Mouse (Mus musculus) kidney, adult 9 months (tissue): ENCODE data around the gene Phactr2.

ENCODE experiments used
- DNase-seq: peaks from one replicate; pipeline ENCODE4 v3.0.0; 2022

Phactr2 gene

DNA sequence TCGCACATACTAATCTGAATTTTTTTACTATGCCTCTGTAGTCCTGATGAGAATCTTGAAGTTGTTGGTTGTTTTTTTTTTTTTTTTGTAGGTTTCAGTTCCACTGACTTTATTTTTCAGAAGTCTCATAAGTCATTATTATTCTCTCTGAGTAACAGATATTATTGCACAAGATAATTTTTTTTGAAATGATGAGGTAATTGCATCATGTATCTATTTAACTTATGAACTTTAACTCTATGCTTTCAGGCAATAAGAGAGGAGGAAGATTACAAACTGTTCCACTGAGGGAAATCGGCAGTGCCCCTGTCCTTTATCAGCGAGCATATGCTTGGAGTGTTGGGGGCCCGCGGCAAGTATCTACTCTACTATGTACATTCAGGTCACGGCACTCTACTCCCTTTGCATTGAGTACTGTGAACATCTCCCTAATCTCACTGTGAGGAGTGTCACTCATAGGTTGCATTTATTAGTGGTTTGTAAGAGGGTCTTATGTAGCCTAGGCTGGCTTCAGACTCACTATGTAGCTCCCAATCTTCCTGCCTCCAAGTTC lies 272.4 kb downstream of the Phactr2 start:
- DNase-seq = no peak

DNA sequence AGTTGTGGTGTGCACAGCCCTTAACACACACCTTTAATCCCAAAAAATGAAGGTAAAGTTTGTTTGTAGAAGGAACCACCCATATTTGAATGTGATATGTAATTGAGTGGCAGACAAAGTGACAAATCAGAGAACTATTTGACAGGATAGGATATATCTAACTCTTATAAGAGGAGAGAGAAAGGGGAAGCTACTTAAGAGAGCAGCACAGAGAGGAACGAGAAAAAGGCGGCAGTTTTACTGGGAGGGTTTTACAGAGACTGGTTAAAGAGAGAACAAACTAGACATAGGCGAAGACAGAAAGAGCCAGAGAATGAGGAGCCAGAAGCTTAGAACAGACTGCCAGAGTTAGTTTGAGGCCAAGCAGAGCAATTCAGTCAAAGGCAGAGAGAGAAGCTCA lies 273.4 kb downstream of the Phactr2 start:
- DNase-seq = no peak

DNA sequence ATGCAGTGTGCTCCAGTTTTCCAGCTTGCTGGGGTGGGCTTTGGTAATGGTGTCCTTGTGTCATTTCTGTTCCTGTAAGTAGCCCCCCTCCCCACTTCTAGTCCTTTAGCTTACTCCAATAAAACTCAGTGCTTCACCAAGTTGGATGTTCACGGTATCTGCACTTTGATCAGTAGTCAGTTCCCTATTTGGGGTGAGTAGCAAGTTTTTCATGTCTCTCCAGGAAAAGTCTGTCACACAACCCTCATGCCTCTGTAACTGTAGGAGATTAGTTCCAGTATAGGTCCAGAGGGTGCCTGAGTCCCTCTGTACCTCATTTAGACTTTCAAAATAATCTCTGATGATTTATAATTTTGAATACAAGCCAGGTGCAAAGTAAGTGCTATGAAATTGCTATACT lies 275.0 kb downstream of the Phactr2 start:
- DNase-seq = no peak

DNA sequence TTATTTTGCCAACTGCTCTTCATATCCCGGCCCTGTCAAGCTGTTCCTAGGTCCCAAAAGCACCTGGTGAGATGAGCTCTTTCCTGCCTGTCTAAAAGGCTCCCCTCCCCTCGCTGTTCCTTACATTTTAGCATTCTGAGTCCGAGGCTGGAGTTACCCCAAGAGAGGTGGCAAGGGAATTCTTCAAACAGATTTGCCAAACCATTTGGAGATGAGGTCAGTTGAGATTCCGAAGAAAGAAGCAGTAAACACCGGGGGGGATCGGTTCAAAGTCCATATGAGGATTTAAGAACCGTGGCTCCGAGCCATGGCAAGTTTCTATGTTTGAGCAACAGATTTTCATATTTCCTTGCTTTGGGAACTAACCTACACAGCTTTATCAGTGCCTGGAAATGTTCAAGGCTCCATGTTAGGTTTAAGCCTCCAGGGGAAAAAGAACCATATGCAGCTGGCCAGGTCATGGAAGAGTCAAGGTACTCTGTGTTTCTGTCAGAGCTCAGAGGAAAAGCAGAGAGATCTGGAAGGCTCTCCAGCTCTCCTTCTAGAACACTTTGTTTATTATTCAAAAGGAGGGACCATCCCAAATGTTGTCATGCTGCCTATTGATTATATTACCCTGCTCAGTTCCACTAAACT lies 277.2 kb downstream of the Phactr2 start:
- DNase-seq = no peak

DNA sequence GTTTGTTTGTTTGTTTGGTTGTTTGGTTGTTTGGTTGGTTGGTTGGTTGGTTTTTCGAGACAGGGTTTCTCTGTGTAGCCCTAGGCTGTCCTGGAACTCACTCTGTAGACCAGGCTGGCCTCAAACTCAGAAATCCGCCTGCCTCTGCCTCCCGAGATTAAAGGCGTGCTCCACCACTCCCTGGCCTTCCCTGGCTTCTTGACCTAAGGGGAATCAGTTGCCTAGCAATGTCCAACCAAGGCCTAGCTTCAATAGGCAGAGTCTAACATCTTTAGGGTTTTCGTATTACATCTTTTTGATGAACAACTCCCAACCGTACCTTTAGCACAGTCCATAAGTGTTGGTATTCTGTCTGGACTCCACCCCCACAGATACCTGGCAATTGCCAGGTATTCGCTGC lies 280.7 kb downstream of the Phactr2 start:
- peak; percentile 4 for DNase-seq

DNA sequence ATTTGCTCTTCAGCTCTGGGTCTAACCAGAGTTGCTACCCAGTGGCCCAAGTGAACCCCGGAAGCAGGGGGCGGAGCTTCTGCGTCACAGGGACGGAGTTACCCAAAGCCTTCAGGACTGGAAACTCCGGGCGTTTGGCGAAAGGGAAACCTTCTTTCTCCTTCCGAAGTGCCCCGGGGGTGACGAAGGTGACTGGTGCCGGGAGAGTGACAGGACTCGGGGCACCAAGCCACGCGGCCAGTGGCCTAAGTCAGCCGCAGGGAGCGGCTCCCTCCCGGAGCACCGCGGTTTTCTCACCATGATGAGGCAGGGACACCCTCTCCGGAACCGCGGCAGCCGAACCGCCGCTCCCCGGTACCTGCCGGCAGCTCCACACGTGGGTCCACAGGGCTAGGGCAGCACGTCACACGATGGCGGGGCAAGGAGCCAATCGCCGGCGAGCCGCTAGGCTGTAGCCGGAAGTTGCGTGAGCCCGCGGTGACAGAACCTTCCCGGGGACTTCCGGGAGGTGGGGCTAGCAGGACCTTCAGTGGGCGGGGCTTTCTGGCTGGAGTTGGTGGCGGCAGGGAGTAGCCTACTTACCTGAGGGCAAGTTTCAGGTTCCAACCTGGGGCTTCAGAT lies 281.4 kb downstream of the Phactr2 start, which contains the start of gene Ltv1:
Gene Ltv1, minus strand, starts transcription at position 438 of the 621 bp plus-strand sequence.
- DNase-seq = peak; percentile 97

DNA sequence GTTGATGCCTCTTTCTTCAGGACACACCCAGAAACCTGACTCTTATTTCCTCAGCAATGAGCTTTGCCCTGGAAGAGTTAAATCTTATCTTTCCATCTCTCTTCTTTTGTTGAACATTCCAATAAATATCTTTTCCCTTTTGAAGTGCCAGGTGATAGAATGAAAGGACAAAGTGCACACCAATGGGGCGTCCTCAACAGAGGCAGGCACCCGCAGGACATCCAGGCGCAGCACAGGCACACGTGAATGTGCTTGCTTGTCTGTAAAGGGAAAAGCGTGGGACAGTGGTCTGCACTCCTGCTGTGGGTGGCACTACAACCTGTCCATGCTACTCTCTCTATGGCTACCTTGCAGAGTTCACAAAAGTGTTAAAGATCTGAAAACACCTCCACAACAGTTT lies 284.3 kb downstream of the Phactr2 start:
- DNase-seq = no peak

DNA sequence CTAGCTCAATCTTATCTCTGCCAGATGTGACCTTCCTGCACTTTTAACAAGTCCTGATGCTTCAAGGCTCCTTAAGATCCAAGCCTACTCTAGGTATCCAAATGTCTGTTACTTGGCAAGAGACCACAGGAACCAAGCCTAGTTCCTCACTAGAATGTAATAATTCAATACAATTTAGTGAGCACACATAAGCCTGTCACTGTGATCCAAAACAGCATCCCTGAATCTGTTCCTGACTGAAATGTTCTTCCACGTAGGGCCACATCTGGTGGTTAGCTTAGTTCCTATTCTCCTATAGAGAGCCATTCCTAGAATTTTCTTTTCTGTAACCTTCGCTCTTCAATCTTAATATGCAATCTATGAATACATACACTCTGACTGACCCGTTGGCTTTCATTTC lies 287.5 kb downstream of the Phactr2 start:
- no peak for DNase-seq

DNA sequence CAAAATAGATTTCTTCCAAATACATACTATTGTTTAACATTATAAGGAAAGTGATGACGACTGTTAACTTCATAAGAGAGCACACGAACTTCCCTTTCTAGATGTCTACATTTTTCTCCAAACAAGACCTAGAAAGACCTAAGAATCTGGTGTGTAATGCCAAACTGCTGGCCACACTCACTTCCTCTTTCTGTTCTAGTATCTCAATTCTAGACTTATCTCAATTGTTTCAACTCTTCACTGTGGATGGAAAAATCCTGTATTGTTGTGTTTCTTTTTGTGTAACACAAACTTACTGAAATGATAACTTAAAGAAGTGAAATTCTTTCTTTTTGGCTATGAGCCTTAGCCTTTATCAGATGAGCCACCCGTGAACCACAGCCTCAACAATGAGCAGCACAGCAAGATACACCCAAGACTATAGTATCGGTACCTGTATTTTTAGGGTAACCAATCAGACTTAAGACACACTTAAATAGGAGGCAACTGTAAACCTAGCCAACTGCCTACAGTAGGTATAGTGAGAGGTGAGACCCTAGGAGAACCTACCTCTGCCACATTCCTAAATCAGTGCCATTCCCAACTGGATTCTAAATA lies 289.9 kb downstream of the Phactr2 start:
- DNase-seq = no peak

DNA sequence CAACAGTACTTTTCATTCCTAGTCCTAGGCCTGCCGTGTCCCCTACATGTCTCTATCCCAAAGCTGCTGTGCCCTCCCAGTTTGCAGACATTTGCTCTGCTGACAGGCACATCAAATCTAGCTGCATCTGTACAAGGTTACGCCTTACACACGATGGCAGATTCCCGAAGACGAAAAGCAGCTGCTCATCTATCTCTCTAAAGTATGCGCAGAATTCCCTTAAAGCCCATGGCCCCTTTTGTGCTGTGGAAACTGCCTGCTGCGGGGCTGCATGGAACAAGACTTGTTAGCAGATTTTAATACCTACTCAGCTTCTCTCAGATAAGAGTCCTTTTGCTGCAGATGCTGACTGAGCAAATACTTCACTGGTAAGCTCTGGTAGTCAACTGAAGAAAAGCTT lies 294.0 kb downstream of the Phactr2 start:
- DNase-seq = no peak

DNA sequence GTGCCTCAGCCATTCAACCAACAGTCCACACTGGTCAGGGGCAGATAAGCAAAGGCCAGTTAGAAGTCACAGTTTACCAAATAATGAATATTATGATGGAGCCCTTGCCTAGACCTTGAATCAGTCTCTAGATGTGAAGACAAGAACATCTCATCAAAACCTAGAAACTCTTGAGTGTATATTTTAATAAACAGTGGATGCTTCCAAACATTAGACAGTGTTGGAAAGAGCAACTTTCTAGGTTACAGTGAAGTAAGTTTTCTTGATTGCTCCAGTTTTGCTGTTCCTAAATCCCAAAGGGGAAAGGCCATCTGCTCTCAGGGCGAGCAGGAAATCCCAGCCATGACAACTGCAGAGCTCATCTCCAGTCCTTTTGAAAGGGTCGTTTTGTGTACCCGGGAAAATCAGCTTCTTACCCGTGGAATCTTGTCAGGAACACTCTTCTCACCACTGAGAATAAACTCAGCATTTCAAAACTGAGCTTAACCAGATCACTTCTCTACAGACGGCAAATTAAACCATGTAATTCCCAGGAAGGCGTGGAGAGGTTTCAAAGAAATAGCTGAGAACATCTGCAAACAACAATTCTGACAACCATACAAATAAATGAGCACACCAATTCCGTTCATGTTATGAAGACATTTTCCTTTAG lies 296.1 kb downstream of the Phactr2 start, which contains the start of gene Zc2hc1b:
Gene Zc2hc1b, minus strand, starts transcription at position 51 of the 652 bp plus-strand sequence.
- DNase-seq = no peak

DNA sequence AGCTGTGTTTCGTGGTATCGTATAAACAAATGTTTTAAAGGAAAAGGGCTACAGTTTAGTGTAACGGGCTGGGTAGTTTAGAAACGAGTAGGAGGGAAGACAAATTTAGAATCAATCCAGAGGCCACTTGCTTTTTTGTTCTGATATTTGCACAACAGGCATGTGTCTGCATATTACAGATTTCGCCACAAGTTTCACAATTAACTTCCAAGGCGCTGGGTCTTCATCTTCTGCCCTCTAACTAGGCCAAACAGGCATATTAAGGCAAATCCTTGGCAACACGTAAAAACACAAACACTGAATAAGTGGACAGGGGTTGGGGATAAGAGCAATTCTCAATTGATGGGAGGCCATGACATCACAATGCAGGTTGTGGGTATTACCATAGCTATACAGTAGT lies 298.3 kb downstream of the Phactr2 start:
- no peak for DNase-seq

DNA sequence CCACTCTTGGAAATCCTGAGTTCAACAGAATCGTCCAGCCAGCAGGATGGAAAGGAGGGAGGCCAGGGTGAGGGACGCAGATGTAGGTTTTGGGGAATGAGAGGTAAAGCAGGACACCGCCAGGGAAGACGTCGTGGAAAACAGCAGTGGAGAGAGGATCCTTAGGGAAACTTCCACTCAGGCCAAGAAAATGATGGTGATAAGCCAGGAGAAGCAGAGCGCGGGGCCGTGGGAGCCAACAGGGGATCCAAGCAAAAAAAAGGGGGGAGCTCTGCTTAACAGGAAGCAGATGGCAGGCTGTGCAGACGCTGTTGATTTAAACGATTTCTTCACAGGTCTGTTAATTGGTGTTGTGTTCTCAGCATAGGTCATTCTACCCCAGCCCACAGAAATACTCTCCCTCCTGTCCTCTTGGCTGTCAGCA lies 301.4 kb downstream of the Phactr2 start:
- DNase-seq = no peak

DNA sequence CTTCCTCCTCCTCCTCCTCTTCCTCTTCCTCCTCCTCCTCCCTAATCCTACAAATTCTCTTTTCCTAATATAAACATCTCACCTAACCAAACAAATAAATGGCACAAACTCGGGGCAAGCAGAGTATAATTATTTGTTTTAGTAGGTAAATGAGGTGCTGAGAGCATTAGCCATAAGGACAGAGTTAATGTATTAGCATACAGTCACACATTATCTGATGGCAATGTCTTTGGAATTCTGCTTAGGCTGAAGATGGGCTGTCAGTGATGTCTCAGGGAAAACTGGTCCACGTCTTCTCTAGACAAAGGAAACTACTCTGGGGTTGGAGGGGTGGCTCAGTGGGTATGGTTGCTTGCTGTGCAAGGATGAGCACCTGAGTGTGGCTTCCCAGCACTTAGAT lies 302.8 kb downstream of the Phactr2 start:
- DNase-seq = no peak

DNA sequence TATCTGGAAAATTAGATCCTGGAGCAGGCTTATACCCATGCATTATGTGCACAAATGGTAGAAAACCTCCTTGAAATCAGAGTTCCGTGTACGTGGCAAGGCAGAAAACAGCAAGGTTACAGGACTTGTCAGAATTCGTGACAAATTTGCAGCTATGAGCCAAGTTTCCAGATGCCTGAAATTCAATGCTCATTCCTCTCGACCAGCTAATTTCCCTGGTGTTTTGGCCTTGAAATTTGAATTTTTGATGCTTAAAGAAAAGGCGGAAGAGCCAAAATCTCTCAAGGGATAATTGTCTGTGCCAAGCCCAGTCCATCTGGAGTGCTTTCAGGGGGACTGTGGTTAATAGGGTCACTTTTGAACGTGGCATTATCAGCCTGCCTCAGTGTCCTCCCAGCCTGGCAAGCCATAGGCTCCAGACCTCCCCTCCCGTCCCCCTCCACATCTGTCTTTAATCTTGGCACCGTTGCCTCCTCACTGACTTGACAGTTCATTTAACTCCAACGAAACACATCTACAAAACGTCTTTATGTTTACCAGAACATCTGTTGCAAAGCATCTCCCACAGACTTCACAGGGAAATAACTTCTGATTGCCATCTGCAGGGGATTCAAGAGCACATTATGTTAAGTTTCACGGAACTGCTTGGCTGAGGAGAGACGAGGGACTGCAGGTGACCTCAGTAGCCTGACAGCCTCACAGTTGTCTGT lies 303.3 kb downstream of the Phactr2 start:
- DNase-seq = no peak

DNA sequence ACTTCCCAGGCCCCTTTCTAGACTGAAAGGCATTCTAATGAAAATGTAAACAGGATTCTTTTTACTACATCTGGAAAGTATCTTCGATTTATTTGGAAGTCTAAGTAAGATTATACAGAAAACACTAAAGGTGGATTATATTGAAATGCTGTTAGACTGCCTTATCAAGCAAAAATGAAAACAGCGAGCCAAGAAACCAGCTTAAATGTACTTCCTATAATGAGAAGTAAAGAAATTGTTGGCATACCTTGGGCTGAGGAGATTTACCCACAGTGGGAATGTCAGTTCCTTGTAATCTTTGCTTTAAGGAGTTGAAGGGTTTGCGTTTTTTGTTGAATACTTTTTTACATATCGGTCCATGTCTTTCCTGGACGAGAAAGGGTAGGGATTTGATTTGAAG lies 305.8 kb downstream of the Phactr2 start:
- DNase-seq = no peak

DNA sequence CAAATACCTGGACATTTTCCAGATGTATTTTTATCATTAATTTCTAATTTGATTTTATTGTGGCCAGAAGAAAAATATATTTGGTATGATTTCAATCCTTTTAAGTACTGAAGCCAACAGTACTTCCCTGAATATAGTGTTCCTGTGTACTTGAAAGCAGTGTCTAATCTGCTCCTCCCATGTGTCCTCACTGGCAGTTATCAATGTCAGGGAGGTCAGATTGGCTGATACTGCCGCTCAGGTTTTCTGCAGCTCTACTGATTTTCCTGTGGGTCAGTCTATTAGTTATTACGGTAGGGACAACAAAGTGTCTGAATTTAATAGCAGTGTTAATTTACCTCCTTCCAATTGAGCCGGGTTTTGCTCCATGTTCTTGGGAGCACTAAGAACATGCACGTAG lies 312.2 kb downstream of the Phactr2 start:
- no peak for DNase-seq

DNA sequence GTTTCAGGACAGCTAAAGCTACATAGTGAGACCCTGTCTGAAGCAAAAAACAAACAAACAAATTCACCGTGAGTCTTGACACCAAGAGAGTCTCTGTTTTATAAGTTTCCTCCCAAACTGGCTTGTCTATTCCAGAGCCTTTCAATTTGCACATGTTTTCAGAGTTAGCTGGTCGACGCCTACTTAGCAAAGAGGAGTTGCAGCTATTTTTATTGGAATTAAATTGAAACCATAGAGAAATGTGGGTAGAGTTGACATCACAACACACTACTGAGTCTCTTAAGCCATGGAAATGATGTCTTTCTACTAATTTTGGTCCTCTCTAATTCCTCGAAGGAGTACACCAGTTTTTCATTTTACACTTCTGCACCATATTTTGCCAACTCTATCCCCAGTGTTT lies 313.3 kb downstream of the Phactr2 start:
- no peak for DNase-seq
